Mouse (Mus musculus): Measurements from ENCODE around the gene Sox2. TPM values are rescaled to one million over a fixed set of nuclear protein-coding genes. Genes with fewer than 3 reads are reported as not detected.

The Sox2 gene
- polyA plus RNA-seq, 1 experiment, result 0.03 TPM

DNA sequence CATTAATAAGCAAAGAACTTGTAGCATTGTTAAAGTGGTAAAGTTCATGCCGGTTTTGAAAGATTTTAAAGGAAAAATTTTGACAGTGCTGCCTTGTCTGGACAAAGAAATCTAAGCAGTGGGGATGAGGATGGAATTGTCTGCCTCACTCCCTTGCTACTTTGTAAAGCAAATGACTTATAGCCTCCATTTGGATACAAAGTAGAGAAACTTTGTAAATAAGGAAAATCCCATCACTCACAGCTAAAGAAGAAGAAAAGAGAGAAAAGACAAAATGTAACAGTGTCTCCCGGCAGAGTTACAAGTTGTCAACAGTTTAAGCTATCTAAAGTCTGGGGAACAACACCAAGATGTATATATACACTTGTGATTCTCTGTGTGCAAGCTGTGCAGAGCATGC is 29.2 kb downstream of the Sox2 start:
- H3K4me1 ChIP-seq (ENCODE audit: control insufficient read depth, insufficient read depth, low read length), result no peaks in the 10 kb centered on the region
- 76% methylated on average over 2 of the region's 2 CpGs for WGBS
- H3K27me3 ChIP-seq (replicated peaks; ENCODE audit: control insufficient read depth, insufficient read depth, low read length), result no peaks in the 10 kb centered on the region
- TF ChIP-seq CTCF (conservative IDR thresholded peaks at IDR 0.05; ENCODE audit: insufficient read depth, insufficient read length, low read depth, low read length), result no peak
- TF ChIP-seq POLR2A (IDR thresholded peaks at IDR 0.05; ENCODE audit: low read depth, low read length), result no peak
- no peak overlapping the region for H3K4me3 ChIP-seq (ENCODE audit: insufficient read depth, low read depth, low read length)
- H3K36me3 ChIP-seq (ENCODE audit: control insufficient read depth, insufficient read depth, low read length), result no peaks in the 10 kb centered on the region
- H3K27ac ChIP-seq (ENCODE audit: insufficient read depth, low read depth, low read length), result no peak overlapping the region
- DNase-seq, result no peak

DNA sequence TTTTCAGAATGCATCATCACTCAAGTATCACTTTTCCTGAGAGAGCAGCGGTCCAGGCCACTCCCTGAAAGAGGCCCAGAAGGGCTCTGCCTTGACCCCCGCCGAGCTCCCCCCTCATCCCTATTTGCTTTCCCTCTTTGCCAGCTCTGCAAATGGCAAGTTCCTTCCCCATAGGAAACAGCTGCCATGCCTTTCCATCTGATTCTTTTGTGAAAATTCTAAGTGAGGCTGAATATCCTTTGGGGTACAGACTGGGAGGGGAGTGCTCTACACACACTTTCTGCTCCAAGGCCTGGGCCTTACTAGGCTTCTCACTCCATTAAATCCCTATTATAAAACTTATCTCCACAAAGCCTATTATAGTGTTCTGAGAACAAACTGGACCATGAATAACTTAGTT is 29.7 kb downstream of the Sox2 start:
- Histone ChIP-seq H3K27me3 (replicated peaks; ENCODE audit: control insufficient read depth, insufficient read depth, low read length) (no peaks in the 10 kb centered on the region), H3K27ac (ENCODE audit: insufficient read depth, low read depth, low read length) (no peak overlapping the region), H3K4me1 (ENCODE audit: control insufficient read depth, insufficient read depth, low read length) (no peaks in the 10 kb centered on the region), H3K36me3 (ENCODE audit: control insufficient read depth, insufficient read depth, low read length) (no peaks in the 10 kb centered on the region), H3K4me3 (ENCODE audit: insufficient read depth, low read depth, low read length) (no peak overlapping the region)
- no peak for TF ChIP-seq CTCF (conservative IDR thresholded peaks at IDR 0.05; ENCODE audit: insufficient read depth, insufficient read length, low read depth, low read length)
- TF ChIP-seq POLR2A (IDR thresholded peaks at IDR 0.05; ENCODE audit: low read depth, low read length), result no peak
- WGBS, result 68% methylated on average over 3 of the region's 3 CpGs
- DNase-seq, result no peak

DNA sequence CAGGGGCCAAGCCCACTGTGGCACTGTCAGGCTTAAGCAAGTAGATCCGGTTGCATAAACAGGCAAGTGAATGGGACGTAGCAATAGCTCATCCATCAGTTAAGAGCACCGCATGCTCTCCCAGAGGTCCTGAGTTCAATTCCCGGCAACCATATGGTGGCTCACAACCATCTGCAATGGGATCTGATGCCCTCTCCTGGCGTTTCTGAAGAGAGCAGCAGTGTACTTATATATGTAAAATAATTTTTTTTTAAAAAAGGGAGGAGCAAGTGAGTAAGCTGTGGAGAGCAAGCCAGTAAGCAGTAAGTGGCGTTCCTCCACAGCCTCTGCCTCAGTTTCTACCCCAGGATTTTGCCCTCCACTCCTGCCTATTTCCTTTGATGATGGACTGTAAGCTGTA is 37.9 kb downstream of the Sox2 start:
- 83% methylated on average over 6 of the region's 6 CpGs for WGBS
- DNase-seq, result no peak
- Histone ChIP-seq H3K27me3 (replicated peaks; ENCODE audit: control insufficient read depth, insufficient read depth, low read length) (no peaks in the 10 kb centered on the region), H3K27ac (ENCODE audit: insufficient read depth, low read depth, low read length) (no peak overlapping the region), H3K4me1 (ENCODE audit: control insufficient read depth, insufficient read depth, low read length) (no peaks in the 10 kb centered on the region), H3K36me3 (ENCODE audit: control insufficient read depth, insufficient read depth, low read length) (no peaks in the 10 kb centered on the region), H3K4me3 (ENCODE audit: insufficient read depth, low read depth, low read length) (no peak overlapping the region)
- TF ChIP-seq POLR2A (IDR thresholded peaks at IDR 0.05; ENCODE audit: low read depth, low read length), result no peak
- no peak for TF ChIP-seq CTCF (conservative IDR thresholded peaks at IDR 0.05; ENCODE audit: insufficient read depth, insufficient read length, low read depth, low read length)

GRCm38 (mm10) chr3:34691703-34692393 is 41.6 kb downstream of the Sox2 start:
- Histone ChIP-seq H3K4me3 (ENCODE audit: insufficient read depth, low read depth, low read length) (no peak overlapping the region), H3K27me3 (replicated peaks; ENCODE audit: control insufficient read depth, insufficient read depth, low read length) (no peaks in the 10 kb centered on the region; the same call in 1 of the 2 replicates), H3K36me3 (ENCODE audit: control insufficient read depth, insufficient read depth, low read length) (no peaks in the 10 kb centered on the region), H3K27ac (ENCODE audit: insufficient read depth, low read depth, low read length) (no peak overlapping the region), H3K4me1 (ENCODE audit: control insufficient read depth, insufficient read depth, low read length) (no peaks in the 10 kb centered on the region)
- WGBS, result 10% methylated on average over 20 of the region's 20 CpGs
- TF ChIP-seq CTCF (conservative IDR thresholded peaks at IDR 0.05; ENCODE audit: insufficient read depth, insufficient read length, low read depth, low read length) (no peak), POLR2A (IDR thresholded peaks at IDR 0.05; ENCODE audit: low read depth, low read length) (no peak)
- no peak for DNase-seq

- H3K4me1 ChIP-seq (ENCODE audit: control insufficient read depth, insufficient read depth, low read length), result no peaks in the 10 kb centered on the region
- no peaks in the 10 kb centered on the region; the same call in 1 of the 2 replicates for H3K27me3 ChIP-seq (replicated peaks; ENCODE audit: control insufficient read depth, insufficient read depth, low read length)
- WGBS, result 26% methylated on average over 15 of the region's 15 CpGs
- no peak for DNase-seq
- TF ChIP-seq CTCF (conservative IDR thresholded peaks at IDR 0.05; ENCODE audit: insufficient read depth, insufficient read length, low read depth, low read length), result no peak
- TF ChIP-seq POLR2A (IDR thresholded peaks at IDR 0.05; ENCODE audit: low read depth, low read length), result no peak
- no peaks in the 10 kb centered on the region for H3K36me3 ChIP-seq (ENCODE audit: control insufficient read depth, insufficient read depth, low read length)
- no peak overlapping the region for H3K4me3 ChIP-seq (ENCODE audit: insufficient read depth, low read depth, low read length)
- H3K27ac ChIP-seq (ENCODE audit: insufficient read depth, low read depth, low read length), result no peak overlapping the region
These were observed 42.2 kb downstream of the Sox2 start for GRCm38 (mm10) chr3:34692394-34692745.

Measured in kidney, adult 2 months (tissue).